29 mouse cellular contexts compared by ENCODE assay signal in the genomic region with DNA sequence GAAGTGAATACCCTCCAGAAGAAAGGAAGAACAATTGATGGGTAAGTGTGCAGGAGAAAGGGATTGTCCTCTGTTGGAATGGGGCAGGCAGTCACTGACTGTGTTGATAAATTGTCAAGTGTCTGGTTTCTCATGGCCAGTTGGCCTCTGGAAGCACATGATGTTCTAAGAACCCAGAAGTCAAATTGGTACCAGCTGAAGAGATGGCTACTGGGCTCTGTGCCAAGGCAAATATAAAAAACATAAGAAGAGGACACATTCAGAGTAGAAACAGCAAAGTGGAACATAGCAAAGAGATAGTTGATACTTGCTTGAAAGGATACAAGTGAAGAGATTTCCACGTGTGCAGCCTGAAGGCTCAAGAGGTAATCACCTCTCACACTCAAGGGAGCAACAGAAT.
DNase-seq lines count a peak whose midpoint lies in the region; ATAC-seq and TF ChIP-seq lines count a peak whose summit lies in the region.
"Had no signal": no experiment of that assay in that cellular context is flagged by ENCODE, and none has a peak within 500 bp of the region (broad histone marks: within the 10 kb centered on the region; RNA-seq: fewer than 3 reads in every experiment).

No protein-coding gene starts in this region.

- no peaks in the 10 kb centered on the region for H3K27me3 ChIP-seq in stomach, embryonic 15.5 days (replicated peaks)
- no peaks in the 10 kb centered on the region for H3K27me3 ChIP-seq in stomach, postnatal 0 days (ENCODE audit: control insufficient read depth, insufficient read depth, low read length)
- H3K27me3 ChIP-seq: heart, embryonic 15.5 days; hindbrain, embryonic 13.5 days; megakaryocyte, embryonic 14.5 days; neural tube, embryonic 15.5 days had no signal

- TF ChIP-seq POLR2A in embryonic fibroblast, embryonic 13.5 days (IDR thresholded peaks at IDR 0.05; ENCODE audit: low read depth, low read length): no peak

- H3K27ac ChIP-seq in stomach, embryonic 15.5 days: peak overlapping the region; percentile 28; the same call in 1 of the 2 replicates
- no peak overlapping the region for H3K27ac ChIP-seq in stomach, postnatal 0 days (replicated peaks)
- H3K27ac ChIP-seq in embryonic fibroblast, embryonic 13.5 days (ENCODE audit: insufficient read depth, low read length): peak overlapping the region; percentile 83; the same call in 1 of the 2 replicates
- H3K27ac ChIP-seq: heart, embryonic 10.5 days; heart, embryonic 15.5 days; hindbrain, embryonic 13.5 days; kidney, postnatal 0 days; neural tube, embryonic 15.5 days had no signal

- no peak for TF ChIP-seq CTCF in stomach, postnatal 0 days (IDR thresholded peaks at IDR 0.05; ENCODE audit: low read depth)
- TF ChIP-seq CTCF in embryonic fibroblast, embryonic 13.5 days (IDR thresholded peaks at IDR 0.05; ENCODE audit: borderline replicate concordance, insufficient read depth, low read length): no peak

- no peak for ATAC-seq in stomach, embryonic 15.5 days (ENCODE audit: insufficient read depth, low FRiP score, low read depth)
- ATAC-seq in stomach, postnatal 0 days (ENCODE audit: low FRiP score, low TSS enrichment): no peak
- ATAC-seq: activated CD4-positive, CD25-positive, alpha-beta regulatory T cell, adult 4 months; CD4-positive, CD25-positive, alpha-beta regulatory T cell, adult 4 months; forebrain, embryonic 14.5 days; intestine, embryonic 16.5 days had no signal

- no peak for TF ChIP-seq EP300 in stomach, postnatal 0 days (optimal IDR thresholded peaks at IDR 0.05)

- 21% methylated on average over 1 of the region's 1 CpGs for WGBS in stomach, embryonic 15.5 days
- 20% methylated on average over 1 of the region's 1 CpGs for WGBS in stomach, postnatal 0 days

- H3K36me3 ChIP-seq in stomach, embryonic 15.5 days: no peaks in the 10 kb centered on the region
- no peaks in the 10 kb centered on the region for H3K36me3 ChIP-seq in stomach, postnatal 0 days (ENCODE audit: control insufficient read depth, insufficient read depth, low read length)
- H3K36me3 ChIP-seq: heart, embryonic 10.5 days; heart, embryonic 15.5 days; hindbrain, embryonic 13.5 days; neural tube, embryonic 15.5 days had no signal

- H3K9ac ChIP-seq in stomach, embryonic 15.5 days: no peak overlapping the region
- no peak overlapping the region for H3K9ac ChIP-seq in stomach, postnatal 0 days (ENCODE audit: low read length)
- H3K9ac ChIP-seq: heart, embryonic 15.5 days; hindbrain, embryonic 13.5 days; neural tube, embryonic 15.5 days had no signal

- H3K4me3 ChIP-seq in stomach, embryonic 15.5 days (replicated peaks): no peak overlapping the region
- no peak overlapping the region for H3K4me3 ChIP-seq in stomach, postnatal 0 days (ENCODE audit: low read depth, low read length)
- H3K4me3 ChIP-seq in embryonic fibroblast, embryonic 13.5 days (ENCODE audit: insufficient read depth, low read length): no peak overlapping the region
- H3K4me3 ChIP-seq: heart, embryonic 10.5 days; heart, embryonic 15.5 days; hindbrain, embryonic 13.5 days; megakaryocyte, embryonic 14.5 days; neural tube, embryonic 15.5 days had no signal

- no peaks in the 10 kb centered on the region for H3K9me3 ChIP-seq in stomach, embryonic 15.5 days
- no peaks in the 10 kb centered on the region for H3K9me3 ChIP-seq in stomach, postnatal 0 days (ENCODE audit: control insufficient read depth, low read length)
- H3K9me3 ChIP-seq: heart, embryonic 15.5 days; hindbrain, embryonic 13.5 days; megakaryocyte, embryonic 14.5 days; neural tube, embryonic 15.5 days had no signal

- no peaks in the 10 kb centered on the region for H3K4me1 ChIP-seq in stomach, embryonic 15.5 days
- no peaks in the 10 kb centered on the region for H3K4me1 ChIP-seq in stomach, postnatal 0 days (replicated peaks; ENCODE audit: control insufficient read depth, insufficient read depth)
- no peaks in the 10 kb centered on the region; the same call in 1 of the 2 replicates for H3K4me1 ChIP-seq in embryonic fibroblast, embryonic 13.5 days (ENCODE audit: control insufficient read depth, insufficient read depth, low read length)
- H3K4me1 ChIP-seq: heart, embryonic 10.5 days; heart, embryonic 15.5 days; hindbrain, embryonic 13.5 days; megakaryocyte, embryonic 14.5 days; neural tube, embryonic 15.5 days had no signal

- H3K4me2 ChIP-seq in stomach, embryonic 15.5 days: no peak overlapping the region
- no peak overlapping the region for H3K4me2 ChIP-seq in stomach, postnatal 0 days (replicated peaks; ENCODE audit: low read depth)
- H3K4me2 ChIP-seq: heart, embryonic 15.5 days; hindbrain, embryonic 13.5 days; liver, embryonic 11.5 days; neural tube, embryonic 15.5 days had no signal

- DNase-seq in embryo, embryonic 11 days: peak; percentile 4
- no peak for DNase-seq in embryo, embryonic 9.5 days (ENCODE audit: extremely low spot score)
- DNase-seq in stomach, postnatal 0 days (ENCODE audit: low spot score): no peak
- no peak for DNase-seq in thymus, adult 18-20 months
- DNase-seq in layer of hippocampus, adult 18-20 months (ENCODE audit: low spot score in 2 of 2): no peak
- DNase-seq: adrenal gland, postnatal 10 days; cerebellum, adult 9-11 months; gastrocnemius, postnatal 14 days; heart, postnatal 36 days; kidney, adult 8-10 months; kidney, postnatal 4 days; lung, postnatal 4 days; midbrain, embryonic 14.5 days; right cerebral cortex, postnatal 25 days; thymus, adult 2 months; thymus, postnatal 36 days had no signal
